18 mouse cellular contexts compared by ENCODE assay signal in genomic region chr8:86385236-86385635, GRCm38 (mm10).
DNase-seq lines count a peak whose midpoint lies in the region; ATAC-seq and TF ChIP-seq lines count a peak whose summit lies in the region.
"Had no signal": no experiment of that assay in that cellular context is flagged by ENCODE, and none has a peak within 500 bp of the region (broad histone marks: within the 10 kb centered on the region; RNA-seq: fewer than 3 reads in every experiment).

No protein-coding gene starts in this region.

- 8% methylated on average over 7 of the region's 7 CpGs for WGBS in forebrain, embryonic 13.5 days
- 50% methylated on average over 7 of the region's 7 CpGs for WGBS in forebrain, embryonic 11.5 days
- 14% methylated on average over 7 of the region's 7 CpGs for WGBS in forebrain, postnatal 0 days
- WGBS in midbrain, embryonic 13.5 days, result 13% methylated on average over 7 of the region's 7 CpGs
- WGBS in stomach, postnatal 0 days, result 75% methylated on average over 7 of the region's 7 CpGs
- WGBS in kidney, embryonic 16.5 days, result 95% methylated on average over 7 of the region's 7 CpGs

- peak overlapping the region; percentile 19; the same call in 1 of the 2 replicates for H3K4me2 ChIP-seq in forebrain, embryonic 13.5 days
- H3K4me2 ChIP-seq in forebrain, embryonic 11.5 days (ENCODE audit: low read depth, low read length, severe bottlenecking), result no peak overlapping the region
- no peak overlapping the region for H3K4me2 ChIP-seq in forebrain, postnatal 0 days (ENCODE audit: low read depth)
- 0 out of 2 replicates have a peak overlapping the region, but pooled peaks have one; percentile 3 for H3K4me2 ChIP-seq in midbrain, embryonic 13.5 days (replicated peaks)
- no peak overlapping the region for H3K4me2 ChIP-seq in stomach, postnatal 0 days (replicated peaks; ENCODE audit: low read depth)
- no peak overlapping the region for H3K4me2 ChIP-seq in kidney, embryonic 16.5 days (replicated peaks; ENCODE audit: low read depth, low read length)
- H3K4me2 ChIP-seq: embryonic facial prominence, embryonic 15.5 days had no signal

- TF ChIP-seq CTCF in forebrain, postnatal 0 days (IDR thresholded peaks at IDR 0.05; ENCODE audit: low read depth), result no peak
- TF ChIP-seq CTCF in stomach, postnatal 0 days (IDR thresholded peaks at IDR 0.05; ENCODE audit: low read depth), result no peak

- H3K9me3 ChIP-seq in forebrain, embryonic 13.5 days (replicated peaks), result no peaks in the 10 kb centered on the region
- H3K9me3 ChIP-seq in forebrain, embryonic 11.5 days (ENCODE audit: control insufficient read depth, low read length), result no peaks in the 10 kb centered on the region
- H3K9me3 ChIP-seq in forebrain, postnatal 0 days (ENCODE audit: low read length), result no peaks in the 10 kb centered on the region
- H3K9me3 ChIP-seq in midbrain, embryonic 13.5 days, result no peaks in the 10 kb centered on the region; the same call in 1 of the 2 replicates
- no peaks in the 10 kb centered on the region for H3K9me3 ChIP-seq in stomach, postnatal 0 days (ENCODE audit: control insufficient read depth, low read length)
- H3K9me3 ChIP-seq in kidney, embryonic 16.5 days (ENCODE audit: low read length), result no peaks in the 10 kb centered on the region
- H3K9me3 ChIP-seq: embryonic facial prominence, embryonic 15.5 days had no signal

- H3K36me3 ChIP-seq in forebrain, embryonic 13.5 days (ENCODE audit: poor library complexity, severe bottlenecking), result no peaks in the 10 kb centered on the region
- no peaks in the 10 kb centered on the region for H3K36me3 ChIP-seq in forebrain, embryonic 11.5 days (ENCODE audit: control insufficient read depth, insufficient read depth, low read length)
- no peaks in the 10 kb centered on the region for H3K36me3 ChIP-seq in forebrain, postnatal 0 days (ENCODE audit: insufficient read depth)
- no peaks in the 10 kb centered on the region for H3K36me3 ChIP-seq in midbrain, embryonic 13.5 days
- H3K36me3 ChIP-seq in stomach, postnatal 0 days (ENCODE audit: control insufficient read depth, insufficient read depth, low read length), result no peaks in the 10 kb centered on the region
- H3K36me3 ChIP-seq in kidney, embryonic 16.5 days (ENCODE audit: insufficient read depth, low read length), result no peaks in the 10 kb centered on the region
- H3K36me3 ChIP-seq: embryonic facial prominence, embryonic 15.5 days had no signal

- H3K4me3 ChIP-seq in forebrain, embryonic 13.5 days, result no peak overlapping the region
- no peak overlapping the region for H3K4me3 ChIP-seq in forebrain, embryonic 11.5 days (ENCODE audit: low read depth, low read length)
- H3K4me3 ChIP-seq in forebrain, postnatal 0 days (ENCODE audit: low read depth, low read length), result no peak overlapping the region
- H3K4me3 ChIP-seq in midbrain, embryonic 13.5 days (replicated peaks), result no peak overlapping the region
- no peak overlapping the region for H3K4me3 ChIP-seq in stomach, postnatal 0 days (ENCODE audit: low read depth, low read length)
- H3K4me3 ChIP-seq in kidney, embryonic 16.5 days (ENCODE audit: low read length), result no peak overlapping the region
- H3K4me3 ChIP-seq: embryonic facial prominence, embryonic 15.5 days had no signal

- no peak for DNase-seq in forebrain, embryonic 11.5 days (ENCODE audit: low spot score)
- peak; percentile 69 for DNase-seq in Muller cell, postnatal 12 days (ENCODE audit: inconsistent ontology term)
- DNase-seq in forebrain, postnatal 0 days, result peak; percentile 77
- DNase-seq in stomach, postnatal 0 days (ENCODE audit: low spot score), result no peak
- DNase-seq in adrenal gland, postnatal 25 days, result no peak
- DNase-seq: adrenal gland, postnatal 10 days; B cell, adult 2 months; heart, adult 18-20 months; heart, postnatal 10 days; kidney, postnatal 4 days; liver, postnatal 0 days; lung, postnatal 36 days; thymus, postnatal 36 days had no signal

- H3K4me1 ChIP-seq in forebrain, embryonic 13.5 days, result peaks cover 59% of the 10 kb centered on the region
- peaks cover 8% of the 10 kb centered on the region for H3K4me1 ChIP-seq in forebrain, embryonic 11.5 days (replicated peaks; ENCODE audit: control insufficient read depth, insufficient read depth, low read length)
- peaks cover 36% of the 10 kb centered on the region for H3K4me1 ChIP-seq in forebrain, postnatal 0 days (ENCODE audit: insufficient read depth)
- peaks cover 45% of the 10 kb centered on the region for H3K4me1 ChIP-seq in midbrain, embryonic 13.5 days (replicated peaks)
- no peaks in the 10 kb centered on the region for H3K4me1 ChIP-seq in stomach, postnatal 0 days (replicated peaks; ENCODE audit: control insufficient read depth, insufficient read depth)
- no peaks in the 10 kb centered on the region for H3K4me1 ChIP-seq in kidney, embryonic 16.5 days (ENCODE audit: insufficient read depth, low read length)

- TF ChIP-seq EP300 in stomach, postnatal 0 days (optimal IDR thresholded peaks at IDR 0.05), result no peak

- no peak overlapping the region for H3K9ac ChIP-seq in forebrain, embryonic 13.5 days
- H3K9ac ChIP-seq in forebrain, embryonic 11.5 days (ENCODE audit: low read length), result no peak overlapping the region
- no peak overlapping the region for H3K9ac ChIP-seq in forebrain, postnatal 0 days
- no peak overlapping the region for H3K9ac ChIP-seq in midbrain, embryonic 13.5 days (replicated peaks)
- no peak overlapping the region for H3K9ac ChIP-seq in stomach, postnatal 0 days (ENCODE audit: low read length)
- H3K9ac ChIP-seq in kidney, embryonic 16.5 days (replicated peaks; ENCODE audit: low read length), result no peak overlapping the region
- H3K9ac ChIP-seq: embryonic facial prominence, embryonic 15.5 days; liver, postnatal 0 days had no signal

- peak overlapping the region; percentile 27; the same call in 1 of the 2 replicates for H3K27ac ChIP-seq in forebrain, embryonic 13.5 days
- no peak overlapping the region for H3K27ac ChIP-seq in forebrain, embryonic 11.5 days (ENCODE audit: low read depth, low read length)
- peak overlapping the region; percentile 60; the same call in 1 of the 2 replicates for H3K27ac ChIP-seq in forebrain, postnatal 0 days (ENCODE audit: low read depth, low read length)
- H3K27ac ChIP-seq in midbrain, embryonic 13.5 days, result no peak overlapping the region; the same call in 1 of the 2 replicates
- H3K27ac ChIP-seq in stomach, postnatal 0 days (replicated peaks), result no peak overlapping the region
- H3K27ac ChIP-seq in kidney, embryonic 16.5 days (ENCODE audit: low read length), result no peak overlapping the region
- H3K27ac ChIP-seq: embryonic facial prominence, embryonic 15.5 days had no signal

- peaks cover 25% of the 10 kb centered on the region; the same call in 1 of the 2 replicates for H3K27me3 ChIP-seq in forebrain, embryonic 13.5 days
- H3K27me3 ChIP-seq in forebrain, embryonic 11.5 days (ENCODE audit: control insufficient read depth, insufficient read depth, low read length), result peaks cover 2% of the 10 kb centered on the region; the same call in 1 of the 2 replicates
- H3K27me3 ChIP-seq in forebrain, postnatal 0 days (ENCODE audit: insufficient read depth, low read length), result no peaks in the 10 kb centered on the region
- H3K27me3 ChIP-seq in midbrain, embryonic 13.5 days, result peaks cover 13% of the 10 kb centered on the region; the same call in 1 of the 2 replicates
- no peaks in the 10 kb centered on the region for H3K27me3 ChIP-seq in stomach, postnatal 0 days (ENCODE audit: control insufficient read depth, insufficient read depth, low read length)
- H3K27me3 ChIP-seq in kidney, embryonic 16.5 days (ENCODE audit: insufficient read depth, low read length), result no peaks in the 10 kb centered on the region
- H3K27me3 ChIP-seq: embryonic facial prominence, embryonic 15.5 days had no signal

- ATAC-seq in forebrain, embryonic 13.5 days, result peak; percentile 66
- no peak for ATAC-seq in forebrain, embryonic 11.5 days (replicated peaks; ENCODE audit: low FRiP score)
- ATAC-seq in forebrain, postnatal 0 days, result peak; percentile 66
- ATAC-seq in midbrain, embryonic 13.5 days, result peak; percentile 70
- no peak for ATAC-seq in stomach, postnatal 0 days (ENCODE audit: low FRiP score, low TSS enrichment)
- ATAC-seq in kidney, embryonic 16.5 days (ENCODE audit: low FRiP score, low TSS enrichment), result no peak
- ATAC-seq: intestine, postnatal 0 days; liver, postnatal 0 days had no signal

Comparison
In these comparisons a context has a peak if more than half of its experiments do, and no peak if none do; other contexts are left out.
1. ATAC-seq: peak in forebrain, embryonic 13.5 days (single experiment), forebrain, postnatal 0 days (single experiment) and midbrain, embryonic 13.5 days (single experiment); none in forebrain, embryonic 11.5 days (single experiment), stomach, postnatal 0 days (single experiment) and kidney, embryonic 16.5 days (single experiment).
2. H3K27ac ChIP-seq: peak in forebrain, embryonic 13.5 days (single experiment) and forebrain, postnatal 0 days (single experiment); none in forebrain, embryonic 11.5 days (single experiment), midbrain, embryonic 13.5 days (single experiment), stomach, postnatal 0 days (single experiment) and kidney, embryonic 16.5 days (single experiment).
3. H3K4me2 ChIP-seq: peak in forebrain, embryonic 13.5 days (single experiment) and midbrain, embryonic 13.5 days (single experiment); none in forebrain, embryonic 11.5 days (single experiment), forebrain, postnatal 0 days (single experiment), stomach, postnatal 0 days (single experiment) and kidney, embryonic 16.5 days (single experiment).
4. DNase-seq: peak in Muller cell, postnatal 12 days (single experiment) and forebrain, postnatal 0 days (single experiment); none in forebrain, embryonic 11.5 days (single experiment), stomach, postnatal 0 days (single experiment) and adrenal gland, postnatal 25 days (single experiment).